Mouse (Mus musculus) heart, postnatal 0 days (tissue): ENCODE data around the gene Erich2.

Experiments used
- CTCF ChIP-seq: IDR thresholded peaks from 2 replicates; pipeline ENCODE4 v1.5.1; 2016; ENCODE audit warnings: antibody characterized with exemption, control low read depth, low read depth
- EP300 ChIP-seq: IDR thresholded peaks from 2 replicates; pipeline ENCODE4 v1.6.1; 2016; ENCODE audit warnings: antibody characterized with exemption, low read depth

DNA sequence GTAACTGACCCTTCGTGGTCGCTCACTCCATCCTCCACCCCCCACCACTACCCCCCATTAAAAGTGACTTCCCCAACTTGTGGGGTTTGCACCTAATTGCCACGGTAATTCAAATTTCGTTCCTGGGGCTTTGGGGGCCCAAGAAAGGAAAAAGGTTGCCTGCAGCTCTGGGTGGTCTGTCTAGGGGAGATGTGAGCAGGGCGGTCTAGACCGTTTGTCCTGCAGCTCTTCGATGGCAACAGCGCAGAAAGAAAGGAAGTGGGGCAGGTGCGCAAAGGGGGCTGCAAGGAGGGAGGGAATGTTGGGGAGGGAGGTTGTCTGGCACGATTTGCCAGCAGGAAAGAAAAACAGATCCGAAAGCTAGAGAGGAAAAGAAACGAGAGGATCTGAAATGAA lies 59.1 kb downstream of the Erich2 start:
- TF ChIP-seq CTCF (no peak), EP300 (no peak)
